Mouse (Mus musculus): ENCODE data around the gene Nemp2. TPM values are rescaled to one million over a fixed set of nuclear protein-coding genes. Genes with fewer than 3 reads are reported as not detected.

The Nemp2 gene
- total RNA-seq (2021) = 1 to 10 TPM; 7.7 to 8.8 TPM

GRCm38 (mm10) chr1:52630248-52630936, at the start of gene Nemp2:
TSS of gene Nemp2 (plus strand) at chr1:52630703.
- intact Hi-C loops (cut with DNase I) = loop anchor here (2.0 to 10.0 kb wide), 3 partner anchors 130 to 404 kb away; partner anchors contain the start of gene Nab1
- DNase-seq = peak; percentile 95

GRCm38 (mm10) chr1:52581744-52582143, 48.8 kb upstream of the Nemp2 start:
- no peak for DNase-seq
- intact Hi-C loops (cut with DNase I) = no loop called here

- intact Hi-C loops (cut with DNase I) = no loop called here
- DNase-seq = no peak
These were observed 47.6 kb upstream of the Nemp2 start for GRCm38 (mm10) chr1:52582866-52583265.

- intact Hi-C loops (cut with DNase I) = no loop called here
- peak; percentile 84 for DNase-seq
These were observed 33.4 kb upstream of the Nemp2 start for GRCm38 (mm10) chr1:52596982-52597646.

- intact Hi-C loops (cut with DNase I) = no loop called here
- peak; percentile 24 for DNase-seq
These were observed 32.7 kb upstream of the Nemp2 start for GRCm38 (mm10) chr1:52597761-52598160.

GRCm38 (mm10) chr1:52598361-52598760, 32.1 kb upstream of the Nemp2 start:
- no peak for DNase-seq
- intact Hi-C loops (cut with DNase I) = no loop called here

- intact Hi-C loops (cut with DNase I) = no loop called here
- no peak for DNase-seq
These were observed 29.0 kb upstream of the Nemp2 start for GRCm38 (mm10) chr1:52601496-52601895.

GRCm38 (mm10) chr1:52607700-52608099, 22.8 kb upstream of the Nemp2 start:
- no peak for DNase-seq
- intact Hi-C loops (cut with DNase I) = no loop called here

DNA sequence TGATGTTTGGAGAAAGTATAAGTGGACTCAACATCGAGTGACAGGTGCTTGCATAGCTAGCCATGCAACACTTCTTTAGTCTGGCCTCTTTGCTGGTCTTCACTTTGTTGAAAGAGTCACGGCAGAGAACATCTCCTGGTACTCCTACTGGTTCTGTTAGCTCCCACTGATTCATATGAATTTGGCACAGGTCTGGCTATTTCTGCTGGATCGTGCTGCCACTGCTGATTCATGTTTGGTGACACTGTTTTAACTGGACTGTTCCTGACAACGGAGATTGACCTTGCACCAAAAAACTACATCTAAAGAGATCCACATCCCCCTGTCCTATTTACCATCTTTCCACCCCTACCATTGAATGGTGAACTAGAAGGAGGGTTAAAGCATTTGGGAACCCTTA, 22.0 kb upstream of the Nemp2 start:
- no peak for DNase-seq
- intact Hi-C loops (cut with DNase I) = no loop called here

GRCm38 (mm10) chr1:52618217-52618616, 12.3 kb upstream of the Nemp2 start:
- no peak for DNase-seq
- intact Hi-C loops (cut with DNase I) = no loop called here

DNA sequence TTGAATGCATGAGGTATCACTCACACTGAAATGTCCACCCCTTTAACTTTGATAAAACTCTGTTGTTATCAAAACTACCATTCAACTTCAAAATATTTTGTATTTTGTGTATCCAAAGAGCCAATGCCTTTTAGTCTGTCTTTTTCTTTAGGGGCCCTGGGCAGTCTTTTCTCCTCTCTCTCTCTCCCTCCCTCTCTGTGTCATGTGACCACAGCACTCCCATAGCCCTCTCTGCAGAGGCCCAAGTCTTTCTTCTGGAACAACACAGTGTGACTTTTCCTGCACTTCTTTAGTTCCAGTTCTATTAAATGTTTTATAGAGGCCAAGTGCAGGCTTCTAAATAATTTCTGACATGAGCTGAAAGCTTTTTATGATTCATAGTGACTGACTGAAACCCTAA, 10.1 kb upstream of the Nemp2 start:
- intact Hi-C loops (cut with DNase I) = no loop called here
- no peak for DNase-seq

GRCm38 (mm10) chr1:52630937-52631299, 415 bp downstream of the Nemp2 start:
- DNase-seq = no peak
- intact Hi-C loops (cut with DNase I) = loop anchor here (2.0 to 10.0 kb wide), 3 partner anchors 130 to 404 kb away; partner anchors contain the start of gene Nab1

DNA sequence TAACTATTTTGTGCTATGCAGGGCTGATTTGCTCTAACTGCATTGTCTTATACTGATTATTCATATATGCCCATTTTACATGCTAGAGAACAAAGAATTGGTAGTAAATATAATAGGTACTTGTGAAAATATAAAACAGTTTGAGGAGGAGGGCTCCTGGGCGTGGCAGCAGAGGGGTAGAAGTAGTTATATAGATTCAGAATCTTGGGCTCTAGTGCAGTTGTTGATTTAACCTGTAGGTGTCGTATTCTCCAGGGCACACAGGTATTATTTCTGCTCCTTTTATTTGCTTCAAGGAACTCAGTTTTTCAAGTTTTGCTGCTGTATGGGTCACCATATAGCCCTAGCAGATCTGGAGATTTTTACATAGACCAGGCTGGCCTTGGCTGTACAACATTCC, 1.1 kb downstream of the Nemp2 start:
- DNase-seq = no peak
- intact Hi-C loops (cut with DNase I) = loop anchor here (2.0 to 10.0 kb wide), 3 partner anchors 131 to 403 kb away; partner anchors contain the start of gene Nab1

DNA sequence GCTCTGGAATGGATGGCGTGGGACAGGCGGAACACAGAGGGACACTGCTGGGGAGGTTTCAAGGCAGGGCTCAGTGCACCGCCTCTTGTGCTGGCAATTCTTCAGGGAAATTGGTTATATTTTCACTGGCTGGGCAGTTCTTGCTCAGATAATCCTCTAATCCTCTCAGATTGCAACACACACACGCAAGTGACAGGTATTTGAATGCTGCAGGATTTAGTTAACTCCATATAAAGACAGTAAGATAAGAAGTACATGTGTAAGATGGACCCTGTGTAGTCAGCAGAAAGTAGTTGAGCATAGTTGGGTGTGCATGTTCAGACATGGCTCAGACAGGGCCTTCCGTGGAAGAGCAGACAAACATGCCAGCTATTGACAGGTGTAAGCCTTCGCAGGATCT, 3.7 kb downstream of the Nemp2 start:
- no peak for DNase-seq
- intact Hi-C loops (cut with DNase I) = loop anchor here (5.0 to 10.0 kb wide), 2 partner anchors 332 to 401 kb away; no protein-coding TSS in a partner anchor

GRCm38 (mm10) chr1:52635932-52636331, 5.4 kb downstream of the Nemp2 start:
- intact Hi-C loops (cut with DNase I) = loop anchor here (10.0 kb wide), 1 partner anchor 399 kb away; no protein-coding TSS in a partner anchor
- DNase-seq = no peak

DNA sequence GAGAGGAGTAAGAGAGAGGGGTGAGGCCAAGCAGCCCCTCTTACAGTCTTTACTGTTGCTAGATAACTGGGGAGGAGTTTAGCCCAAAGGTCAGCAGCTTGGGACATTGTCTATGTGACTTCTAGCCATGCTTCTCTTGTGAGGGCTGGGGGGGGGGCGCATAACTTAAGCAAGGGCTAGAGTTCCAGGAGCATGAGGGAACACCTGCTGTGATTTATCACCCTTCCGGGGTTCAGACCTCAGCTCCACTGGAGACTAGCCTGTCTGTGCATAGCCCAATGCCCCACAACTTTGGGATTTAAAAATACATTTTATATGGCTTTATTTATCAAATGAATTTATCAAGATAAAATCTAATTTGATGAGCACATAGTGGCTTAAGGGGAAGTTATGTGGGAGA, 7.6 kb downstream of the Nemp2 start:
- no peak for DNase-seq
- intact Hi-C loops (cut with DNase I) = loop anchor here (10.0 kb wide), 1 partner anchor 397 kb away; no protein-coding TSS in a partner anchor

GRCm38 (mm10) chr1:52639090-52639489, 8.6 kb downstream of the Nemp2 start:
- intact Hi-C loops (cut with DNase I) = loop anchor here (10.0 kb wide), 1 partner anchor 396 kb away; no protein-coding TSS in a partner anchor
- no peak for DNase-seq

DNA sequence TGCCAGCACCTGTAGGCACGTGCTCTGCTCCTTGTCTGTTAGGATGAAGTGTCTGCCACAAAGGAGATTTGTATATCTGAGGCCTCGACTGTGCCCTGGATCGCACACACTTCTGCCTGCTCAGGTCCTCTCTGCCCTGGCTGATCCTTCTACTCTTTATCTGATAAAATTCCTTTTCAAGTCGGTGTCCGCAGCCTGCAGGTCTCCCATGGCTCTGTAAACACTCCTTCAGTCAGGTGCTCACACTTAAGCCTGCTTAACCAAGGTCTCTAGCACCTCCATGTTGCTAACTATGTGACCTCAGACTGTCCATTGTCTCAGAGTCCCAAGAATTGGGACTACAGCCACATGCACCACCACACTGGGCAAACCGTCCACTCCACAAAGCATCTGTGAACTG, 9.8 kb downstream of the Nemp2 start:
- intact Hi-C loops (cut with DNase I) = loop anchor here (10.0 kb wide), 1 partner anchor 635 kb away; no protein-coding TSS in a partner anchor
- DNase-seq = no peak

DNA sequence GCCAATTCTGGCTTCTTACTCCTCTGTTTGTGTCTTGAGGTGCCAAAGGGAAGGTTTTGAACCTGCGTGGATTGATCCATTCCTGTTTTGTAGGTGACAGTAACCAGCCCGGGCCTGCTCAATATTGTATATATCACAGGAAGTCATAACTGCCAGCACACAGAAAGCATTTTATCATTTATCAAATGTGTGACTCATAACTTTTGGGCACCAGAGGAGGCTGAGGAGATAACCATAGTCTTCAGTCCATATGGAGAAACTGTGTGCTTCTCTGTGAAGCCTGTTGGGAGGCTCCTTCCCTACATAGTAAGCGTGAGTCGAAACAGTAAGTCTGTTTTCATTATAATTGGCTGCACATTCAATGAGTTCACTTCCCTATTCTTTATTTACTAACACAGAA, 10.2 kb downstream of the Nemp2 start:
- DNase-seq = no peak
- intact Hi-C loops (cut with DNase I) = loop anchor here (10.0 kb wide), 1 partner anchor 634 kb away; no protein-coding TSS in a partner anchor

DNA sequence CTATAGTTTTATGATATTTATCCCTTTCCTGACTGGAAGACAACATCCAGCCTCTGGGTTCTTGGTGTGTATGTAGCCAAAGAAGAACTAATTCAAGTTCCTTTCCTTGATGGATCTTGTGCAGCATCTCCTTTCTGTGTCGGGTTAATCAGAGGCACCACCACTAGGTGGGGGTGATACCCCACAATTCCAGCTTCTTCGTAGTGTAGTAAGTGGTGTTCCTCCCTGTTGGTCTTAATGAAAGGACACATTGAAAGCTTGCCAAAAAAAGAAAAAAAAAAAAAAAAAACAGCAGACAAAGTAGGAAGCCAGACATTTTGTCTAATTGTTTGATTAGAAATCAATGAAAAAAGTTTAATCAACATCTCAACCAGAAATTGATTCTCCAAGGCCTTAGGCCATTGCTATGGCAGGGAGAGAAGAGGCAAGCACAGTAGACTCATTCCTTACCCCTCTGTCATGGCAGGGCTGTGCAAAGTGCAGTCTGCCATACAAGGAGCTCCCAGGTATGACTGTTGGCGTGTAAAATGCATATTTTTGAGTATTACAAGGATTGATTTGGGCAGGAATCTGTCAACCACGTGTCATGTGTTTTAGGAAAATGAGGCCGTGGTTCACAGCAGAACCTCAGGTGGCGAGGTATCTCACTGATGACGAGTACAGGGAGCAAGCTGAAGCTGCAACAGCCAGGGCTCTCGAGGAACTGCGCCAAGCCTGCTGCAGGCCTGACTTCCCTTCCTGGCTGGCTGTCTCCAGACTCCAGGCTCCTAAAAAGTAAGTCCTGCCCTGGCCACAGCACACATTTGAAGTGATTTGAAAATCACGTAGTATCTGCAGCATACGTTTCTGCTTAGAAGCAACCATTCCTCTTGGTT, 17.9 kb downstream of the Nemp2 start:
- peak; percentile 79 for DNase-seq
- intact Hi-C loops (cut with DNase I) = loop anchor here (5.0 to 10.0 kb wide), 2 partner anchors 99 to 626 kb away; no protein-coding TSS in a partner anchor

DNA sequence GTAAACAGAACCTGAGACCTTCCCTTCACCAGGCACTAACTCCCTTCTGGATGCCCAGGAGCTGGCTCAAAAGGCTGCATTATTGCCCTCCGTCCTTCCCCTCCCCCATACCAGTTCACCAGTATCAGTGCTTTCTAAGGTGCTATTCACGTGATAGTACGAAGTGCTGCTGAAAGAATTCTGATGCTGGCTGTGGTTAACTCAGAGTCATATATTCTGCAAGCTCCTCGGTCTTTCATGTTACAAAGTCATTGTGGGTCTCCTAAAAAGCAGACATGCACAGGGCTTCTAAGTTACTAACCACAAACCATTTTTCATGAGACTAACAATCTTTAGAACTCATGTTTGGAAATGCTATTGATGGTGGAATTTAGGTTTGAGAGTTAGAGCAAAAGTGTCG, 19.6 kb downstream of the Nemp2 start:
- intact Hi-C loops (cut with DNase I) = no loop called here

More for the DNA sequence above, 19.6 kb downstream of the Nemp2 start:
- DNase-seq = no peak
